Mouse (Mus musculus): Measurements from ENCODE around the gene A930017K11Rik. TPM values are rescaled to one million over a fixed set of nuclear protein-coding genes. Genes with fewer than 3 reads are reported as not detected.

Gene A930017K11Rik
- polyA plus RNA-seq, 1 experiment from 2014 or later = not detected

DNA sequence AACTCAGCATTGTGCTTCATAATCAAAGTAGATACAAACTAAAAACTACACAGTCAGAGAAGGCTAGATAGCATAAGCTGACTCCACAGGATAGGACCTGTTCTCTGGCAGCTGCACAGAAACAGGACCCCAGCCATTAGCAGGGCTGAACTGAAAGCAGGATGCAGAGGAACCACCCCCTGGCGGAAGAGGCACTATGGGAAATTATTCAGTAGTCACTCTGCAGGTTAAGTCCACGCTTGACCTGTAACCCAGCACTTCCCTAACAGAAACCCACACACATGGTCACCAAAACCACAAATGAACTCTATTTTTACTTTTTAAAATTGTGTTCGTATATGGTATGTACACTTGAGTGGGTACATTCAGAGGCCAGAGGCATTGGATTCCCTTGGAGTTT lies 49.3 kb downstream of the A930017K11Rik start:
- H3K9me3 ChIP-seq (ENCODE audit: low read length) = no peaks in the 10 kb centered on the region
- WGBS = 90% methylated on average over 3 of the region's 3 CpGs
- no peak overlapping the region for H3K4me2 ChIP-seq (replicated peaks; ENCODE audit: low read depth, low read length)
- DNase-seq (ENCODE audit: low spot score) (no peak), ATAC-seq (no peak)
- no peaks in the 10 kb centered on the region for H3K36me3 ChIP-seq (ENCODE audit: insufficient read depth, low read length)
- H3K4me3 ChIP-seq (ENCODE audit: low read depth, low read length) = no peak overlapping the region
- H3K4me1 ChIP-seq (ENCODE audit: insufficient read depth, low read depth, low read length) = no peaks in the 10 kb centered on the region
- H3K9ac ChIP-seq (replicated peaks; ENCODE audit: low read depth) = no peak overlapping the region
- no peak overlapping the region for H3K27ac ChIP-seq (ENCODE audit: low read length)
- H3K27me3 ChIP-seq (replicated peaks; ENCODE audit: insufficient read depth, low read length) = no peaks in the 10 kb centered on the region
- no peak for TF ChIP-seq EP300 (IDR thresholded peaks at IDR 0.05)

- no peak overlapping the region for H3K4me3 ChIP-seq (ENCODE audit: low read depth, low read length)
- no peak overlapping the region for H3K9ac ChIP-seq (replicated peaks; ENCODE audit: low read depth)
- no peak for TF ChIP-seq CTCF (IDR thresholded peaks at IDR 0.05)
- no peak for TF ChIP-seq EP300 (IDR thresholded peaks at IDR 0.05)
- H3K27ac ChIP-seq (ENCODE audit: low read length) = no peak overlapping the region
- H3K27me3 ChIP-seq (replicated peaks; ENCODE audit: insufficient read depth, low read length) = no peaks in the 10 kb centered on the region
- WGBS = 91% methylated on average over 1 of the region's 1 CpGs
- H3K4me1 ChIP-seq (ENCODE audit: insufficient read depth, low read depth, low read length) = no peaks in the 10 kb centered on the region
- DNase-seq (ENCODE audit: low spot score) = no peak
- no peak for ATAC-seq
- no peaks in the 10 kb centered on the region for H3K9me3 ChIP-seq (ENCODE audit: low read length)
- no peaks in the 10 kb centered on the region for H3K36me3 ChIP-seq (ENCODE audit: insufficient read depth, low read length)
- H3K4me2 ChIP-seq (replicated peaks; ENCODE audit: low read depth, low read length) = no peak overlapping the region
Observed at GRCm38 (mm10) chr17:25900193-25900592, 52.2 kb downstream of the A930017K11Rik start.

Other genes starting within 250 kb of the A930017K11Rik start
- 3.8 and 4.4 TPM in 2 replicates for gene Gng13, start 235.4 kb downstream of the A930017K11Rik start, polyA plus RNA-seq (2015; fragmentation: Nextera tagmentation; extraction: Ambion mirVana)
- 1.6 and 2.6 TPM in 2 replicates for gene Chtf18, start 225.1 kb downstream of the A930017K11Rik start, polyA plus RNA-seq (2015; fragmentation: Nextera tagmentation; extraction: Ambion mirVana)
- 15.2 and 18.1 TPM in 2 replicates for gene Rpusd1, start 224.9 kb downstream of the A930017K11Rik start, polyA plus RNA-seq (2015; fragmentation: Nextera tagmentation; extraction: Ambion mirVana)
- 1.0 and 1.9 TPM in 2 replicates for gene Mslnl, start 216.5 kb downstream of the A930017K11Rik start, polyA plus RNA-seq (2015; fragmentation: Nextera tagmentation; extraction: Ambion mirVana)
- 584 and 630 TPM in 2 replicates for gene Msln, start 198.2 kb downstream of the A930017K11Rik start, polyA plus RNA-seq (2015; fragmentation: Nextera tagmentation; extraction: Ambion mirVana)
- 23.8 and 24.1 TPM in 2 replicates for gene Narfl, start 178.8 kb downstream of the A930017K11Rik start, polyA plus RNA-seq (2015; fragmentation: Nextera tagmentation; extraction: Ambion mirVana)
- gene Haghl, start 166.9 kb downstream of the A930017K11Rik start, polyA plus RNA-seq (2015; fragmentation: Nextera tagmentation; extraction: Ambion mirVana) = 42.7 and 45.4 TPM in 2 replicates
- 5.8 and 7.7 TPM in 2 replicates for gene Ccdc78, start 166.0 kb downstream of the A930017K11Rik start, polyA plus RNA-seq (2015; fragmentation: Nextera tagmentation; extraction: Ambion mirVana)
- gene Fam173a, start 159.7 kb downstream of the A930017K11Rik start, polyA plus RNA-seq (2015; fragmentation: Nextera tagmentation; extraction: Ambion mirVana) = 112 and 116 TPM in 2 replicates
- gene AC134908.4, start 156.9 kb downstream of the A930017K11Rik start, polyA plus RNA-seq (2015; fragmentation: Nextera tagmentation; extraction: Ambion mirVana) = not detected in 2 replicates
- 19.1 and 20.9 TPM in 2 replicates for gene Metrn, start 155.4 kb downstream of the A930017K11Rik start, polyA plus RNA-seq (2015; fragmentation: Nextera tagmentation; extraction: Ambion mirVana)
- 0.43 and 0.70 TPM in 2 replicates for gene Fbxl16, start 143.5 kb downstream of the A930017K11Rik start, polyA plus RNA-seq (2015; fragmentation: Nextera tagmentation; extraction: Ambion mirVana)
- gene Wdr24, start 128.9 kb downstream of the A930017K11Rik start, polyA plus RNA-seq (2015; fragmentation: Nextera tagmentation; extraction: Ambion mirVana) = 14.9 and 15.0 TPM in 2 replicates
- gene Jmjd8, start 123.7 kb downstream of the A930017K11Rik start, polyA plus RNA-seq (2015; fragmentation: Nextera tagmentation; extraction: Ambion mirVana) = 27.3 and 28.0 TPM in 2 replicates
- gene Stub1, start 119.2 kb downstream of the A930017K11Rik start, polyA plus RNA-seq (2015; fragmentation: Nextera tagmentation; extraction: Ambion mirVana) = 196 and 198 TPM in 2 replicates
- 1.4 and 1.7 TPM in 2 replicates for gene Rhbdl1, start 115.3 kb downstream of the A930017K11Rik start, polyA plus RNA-seq (2015; fragmentation: Nextera tagmentation; extraction: Ambion mirVana)
- 0.86 and 1.1 TPM in 2 replicates for gene Gm20683, start 110.8 kb downstream of the A930017K11Rik start, polyA plus RNA-seq (2015; fragmentation: Nextera tagmentation; extraction: Ambion mirVana)
- gene Rhot2, start 107.7 kb downstream of the A930017K11Rik start, polyA plus RNA-seq (2015; fragmentation: Nextera tagmentation; extraction: Ambion mirVana) = 9.9 and 10.3 TPM in 2 replicates
- gene Wdr90, start 91.1 kb downstream of the A930017K11Rik start, polyA plus RNA-seq (2015; fragmentation: Nextera tagmentation; extraction: Ambion mirVana) = 5.6 and 5.8 TPM in 2 replicates
- 16.5 and 19.5 TPM in 2 replicates for gene Mcrip2, start 83.8 kb downstream of the A930017K11Rik start, polyA plus RNA-seq (2015; fragmentation: Nextera tagmentation; extraction: Ambion mirVana)
- 48.7 and 50.7 TPM in 2 replicates for gene Mettl26, start 77.5 kb downstream of the A930017K11Rik start, polyA plus RNA-seq (2015; fragmentation: Nextera tagmentation; extraction: Ambion mirVana)
- gene Wfikkn1, start 71.7 kb downstream of the A930017K11Rik start, polyA plus RNA-seq (2015; fragmentation: Nextera tagmentation; extraction: Ambion mirVana) = 0.24 and 0.26 TPM in 2 replicates
- 19.3 and 21.7 TPM in 2 replicates for gene Rab40c, start 32.8 kb downstream of the A930017K11Rik start, polyA plus RNA-seq (2015; fragmentation: Nextera tagmentation; extraction: Ambion mirVana)
- gene Pigq, start 7.6 kb downstream of the A930017K11Rik start, polyA plus RNA-seq (2015; fragmentation: Nextera tagmentation; extraction: Ambion mirVana) = 36.9 and 37.5 TPM in 2 replicates
- gene Nhlrc4, start 7.6 kb downstream of the A930017K11Rik start, polyA plus RNA-seq (2015; fragmentation: Nextera tagmentation; extraction: Ambion mirVana) = 4.5 and 4.9 TPM in 2 replicates
- gene Capn15, start 33.2 kb upstream of the A930017K11Rik start, polyA plus RNA-seq (2015; fragmentation: Nextera tagmentation; extraction: Ambion mirVana) = 12.7 and 13.9 TPM in 2 replicates
- 7.2 and 9.3 TPM in 2 replicates for gene Rab11fip3, start 117.0 kb upstream of the A930017K11Rik start, polyA plus RNA-seq (2015; fragmentation: Nextera tagmentation; extraction: Ambion mirVana)
- gene Decr2, start 137.8 kb upstream of the A930017K11Rik start, polyA plus RNA-seq (2015; fragmentation: Nextera tagmentation; extraction: Ambion mirVana) = 18.7 and 23.8 TPM in 2 replicates
- gene Nme4, start 143.0 kb upstream of the A930017K11Rik start, polyA plus RNA-seq (2015; fragmentation: Nextera tagmentation; extraction: Ambion mirVana) = 8.5 and 9.2 TPM in 2 replicates
- gene Tmem8, start 160.7 kb upstream of the A930017K11Rik start, polyA plus RNA-seq (2015; fragmentation: Nextera tagmentation; extraction: Ambion mirVana) = 7.9 and 9.1 TPM in 2 replicates
- 109 and 110 TPM in 2 replicates for gene Mrpl28, start 170.9 kb upstream of the A930017K11Rik start, polyA plus RNA-seq (2015; fragmentation: Nextera tagmentation; extraction: Ambion mirVana)
- gene Axin1, start 186.1 kb upstream of the A930017K11Rik start, polyA plus RNA-seq (2015; fragmentation: Nextera tagmentation; extraction: Ambion mirVana) = 10.2 and 10.5 TPM in 2 replicates
- gene Pdia2, start 246.5 kb upstream of the A930017K11Rik start, polyA plus RNA-seq (2015; fragmentation: Nextera tagmentation; extraction: Ambion mirVana) = 0.40 and 0.49 TPM in 2 replicates

All from lung, postnatal 0 days (tissue).